Mouse (Mus musculus) testis, postnatal 10 days (tissue): Measurements from ENCODE around the gene Tubd1.

Experiments used
- DNase-seq: peaks from one replicate; pipeline ENCODE4 v3.0.0; 2021; ENCODE audit warnings: low spot score

Tubd1 gene

DNA sequence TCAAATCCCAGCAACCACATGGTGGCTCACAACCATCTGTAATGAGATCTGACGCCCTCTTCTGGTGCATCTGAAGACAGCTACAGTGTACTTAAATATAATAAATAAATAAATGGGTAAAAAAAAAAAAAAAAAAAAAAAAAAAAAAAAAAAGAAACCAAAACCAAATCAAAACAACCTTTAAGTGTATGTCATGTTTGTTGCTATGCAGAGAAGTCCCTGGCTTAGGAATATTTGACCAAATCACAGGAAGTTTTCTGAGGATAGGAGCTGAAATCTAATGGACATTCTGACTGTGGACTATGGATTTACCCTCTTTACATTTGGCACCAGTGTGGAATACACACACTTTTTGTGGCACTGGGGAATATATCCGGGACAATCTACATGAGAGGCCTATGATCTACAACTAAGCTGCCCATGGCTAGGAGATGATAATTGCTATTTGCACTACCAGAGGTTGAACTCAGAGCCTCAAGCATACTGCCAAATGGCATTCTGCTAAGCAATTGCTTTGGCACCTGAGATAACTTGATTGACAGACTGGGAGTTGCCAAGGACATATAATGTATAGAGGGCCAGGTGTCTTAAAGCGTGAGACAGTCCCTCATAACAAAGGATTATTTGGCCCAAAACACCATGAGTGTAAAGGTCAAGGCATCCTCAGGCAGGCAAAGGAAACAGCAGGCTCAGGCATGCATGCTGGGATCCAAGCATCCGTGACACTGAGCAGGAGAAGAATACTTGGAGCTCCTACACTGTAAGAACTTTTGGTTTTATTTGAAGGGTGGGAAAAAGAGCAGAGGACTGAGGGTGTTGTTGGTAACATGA lies 54.8 kb downstream of the Tubd1 start:
- DNase-seq, result no peak

GRCm38 (mm10) chr11:86600209-86600557 lies 55.4 kb downstream of the Tubd1 start:
- DNase-seq, result no peak

GRCm38 (mm10) chr11:86602116-86602515 lies 57.3 kb downstream of the Tubd1 start:
- DNase-seq, result no peak

GRCm38 (mm10) chr11:86603719-86604118 lies 58.9 kb downstream of the Tubd1 start:
- no peak for DNase-seq

- no peak for DNase-seq
Measured at GRCm38 (mm10) chr11:86604289-86604688, 59.5 kb downstream of the Tubd1 start.

- DNase-seq, result no peak
Measured at GRCm38 (mm10) chr11:86604732-86605520, 60.1 kb downstream of the Tubd1 start.

DNA sequence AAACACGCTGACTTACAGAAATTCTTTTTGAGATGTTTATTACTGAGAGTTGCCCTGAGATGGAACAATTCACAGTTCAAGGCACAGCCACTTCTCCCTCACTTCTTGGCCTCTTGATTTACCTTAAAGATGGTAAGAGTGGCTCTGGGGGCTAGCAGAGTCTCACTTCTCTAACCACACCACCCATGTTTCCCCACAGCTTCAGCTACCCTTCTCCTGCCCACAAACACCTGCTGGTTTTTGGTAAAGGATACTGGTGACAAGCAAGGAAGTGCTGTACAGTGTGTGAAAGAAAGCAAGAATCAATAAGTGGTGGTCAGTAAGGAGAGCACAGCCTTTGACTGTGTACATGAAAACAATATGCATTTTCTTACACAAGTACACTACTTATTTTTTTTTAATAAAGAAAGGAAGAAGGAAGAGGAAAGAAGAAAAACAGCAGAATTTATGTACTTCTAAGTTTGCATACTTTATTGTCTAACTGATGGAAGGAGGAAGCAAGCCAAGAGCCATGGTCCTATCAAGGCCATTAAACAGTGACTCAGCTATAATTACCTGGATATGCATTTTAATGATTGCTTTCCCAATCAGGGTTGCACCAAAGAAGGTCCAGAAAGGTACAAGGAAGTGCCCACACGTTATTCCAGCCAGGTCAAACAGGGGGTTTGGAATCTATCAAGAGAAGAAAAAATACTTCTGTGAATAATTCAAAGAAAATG lies 62.0 kb downstream of the Tubd1 start:
- no peak for DNase-seq

- DNase-seq, result no peak
Measured at GRCm38 (mm10) chr11:86607808-86608350, 63.1 kb downstream of the Tubd1 start.

- DNase-seq, result no peak
Measured at GRCm38 (mm10) chr11:86610239-86610638, 65.4 kb downstream of the Tubd1 start.

GRCm38 (mm10) chr11:86611991-86612390 lies 67.2 kb downstream of the Tubd1 start:
- DNase-seq, result no peak

- no peak for DNase-seq
Measured at GRCm38 (mm10) chr11:86614056-86614530, 69.3 kb downstream of the Tubd1 start.

- no peak for DNase-seq
Measured at GRCm38 (mm10) chr11:86614607-86615006, 69.8 kb downstream of the Tubd1 start.
